Mouse (Mus musculus) testis, adult 2 months (tissue): ENCODE data around the gene Pls3. TPM values are rescaled to one million over a fixed set of nuclear protein-coding genes. Genes with fewer than 3 reads are reported as not detected.
"Not testable (repeated sequence)": the region's sequence is repeated elsewhere in the genome, so short reads cannot be mapped to it uniquely, and the experiment has no call there.

Experiments
- H3K27ac ChIP-seq: fragments of 200-500 bp; 2 replicates; pipeline ENCODE4 v1.5.1; 2012; ENCODE audit warnings: low read depth, low read length; ENCODE audit not compliant: control insufficient read depth, insufficient read depth
- H3K27me3 ChIP-seq: fragments of 200-500 bp; 2 replicates; pipeline ENCODE4 v1.6.1; 2012; ENCODE audit warnings: mild to moderate bottlenecking, low read length, moderate library complexity; ENCODE audit not compliant: control insufficient read depth, insufficient read depth
- H3K36me3 ChIP-seq: fragments of 200-500 bp; 2 replicates; pipeline ENCODE4 v1.6.1; 2012; ENCODE audit warnings: mild to moderate bottlenecking, low read length; ENCODE audit not compliant: control insufficient read depth, insufficient read depth
- H3K4me1 ChIP-seq: fragments of 200-500 bp; 2 replicates; pipeline ENCODE4 v1.6.1; 2012; ENCODE audit warnings: low read length; ENCODE audit not compliant: control insufficient read depth, insufficient read depth
- H3K4me3 ChIP-seq: fragments of 200-500 bp; 2 replicates; pipeline ENCODE4 v1.5.1; 2012; ENCODE audit warnings: low read depth, mild to moderate bottlenecking, low read length, moderate library complexity, mixed read lengths; ENCODE audit not compliant: control insufficient read depth
- CTCF ChIP-seq: fragments of 200-500 bp; IDR thresholded peaks from 2 replicates; pipeline ENCODE4 v1.5.1; 2012; ENCODE audit warnings: low read depth, mild to moderate bottlenecking, inconsistent platforms, low read length, moderate library complexity; ENCODE audit not compliant: control insufficient read depth, insufficient read depth, insufficient replicate concordance
- POLR2A ChIP-seq: fragments of 200-500 bp; IDR thresholded peaks from 2 replicates; pipeline ENCODE4 v1.6.1; 2012; ENCODE audit warnings: low read depth, mild to moderate bottlenecking, inconsistent platforms, low read length, moderate library complexity; ENCODE audit not compliant: control insufficient read depth
- polyA plus RNA-seq: library from polyadenylated mRNA; depleted of rRNA; stranded (reverse); fragments of >200 nt; gene quantifications from 2 replicates; pipeline ENCODE4 v1.2.3, GENCODE M21; 2012

Gene Pls3
- polyA plus RNA-seq, 1 experiment = 3.2 TPM

GRCm38 (mm10) chrX:75764794-75765328 lies 110.1 kb downstream of the Pls3 start:
- no peaks in the 10 kb centered on the region for H3K4me1 ChIP-seq
- H3K4me3 ChIP-seq = no peak overlapping the region; the same call in 1 of the 2 replicates
- H3K27me3 ChIP-seq = no peaks in the 10 kb centered on the region
- H3K36me3 ChIP-seq = no peaks in the 10 kb centered on the region
- H3K27ac ChIP-seq = no peak overlapping the region
- TF ChIP-seq CTCF (no peak), POLR2A (no peak)

GRCm38 (mm10) chrX:75764135-75764793 lies 110.7 kb downstream of the Pls3 start:
- TF ChIP-seq CTCF = no peak
- TF ChIP-seq POLR2A = no peak
- Histone ChIP-seq H3K36me3 (no peaks in the 10 kb centered on the region), H3K27ac (peak overlapping the region; percentile 64), H3K4me1 (no peaks in the 10 kb centered on the region), H3K27me3 (no peaks in the 10 kb centered on the region), H3K4me3 (peak overlapping the region; percentile 79)

DNA sequence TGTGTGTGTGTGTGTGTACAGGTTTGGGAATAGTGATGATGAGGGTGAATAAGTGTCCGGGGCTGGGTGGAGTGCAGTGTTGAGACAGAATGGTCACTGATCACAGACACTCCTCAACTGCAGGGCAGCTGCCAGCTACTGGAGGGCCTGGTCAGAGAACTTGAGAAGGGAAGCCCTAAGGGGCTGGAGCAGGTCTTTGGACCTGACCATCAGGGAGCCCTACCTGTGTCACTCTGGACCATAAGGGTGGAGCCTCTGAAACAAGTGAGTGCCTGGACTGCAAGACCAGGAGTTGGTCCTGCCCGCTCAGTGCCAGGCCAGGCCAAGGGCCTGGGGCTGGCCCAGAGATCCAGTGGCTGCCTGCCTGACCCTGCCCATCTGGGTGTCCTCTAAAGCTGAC lies 115.5 kb downstream of the Pls3 start:
- not testable (repeated sequence) for H3K4me1 ChIP-seq, H3K27me3 ChIP-seq, H3K27ac ChIP-seq, H3K36me3 ChIP-seq, H3K4me3 ChIP-seq

DNA sequence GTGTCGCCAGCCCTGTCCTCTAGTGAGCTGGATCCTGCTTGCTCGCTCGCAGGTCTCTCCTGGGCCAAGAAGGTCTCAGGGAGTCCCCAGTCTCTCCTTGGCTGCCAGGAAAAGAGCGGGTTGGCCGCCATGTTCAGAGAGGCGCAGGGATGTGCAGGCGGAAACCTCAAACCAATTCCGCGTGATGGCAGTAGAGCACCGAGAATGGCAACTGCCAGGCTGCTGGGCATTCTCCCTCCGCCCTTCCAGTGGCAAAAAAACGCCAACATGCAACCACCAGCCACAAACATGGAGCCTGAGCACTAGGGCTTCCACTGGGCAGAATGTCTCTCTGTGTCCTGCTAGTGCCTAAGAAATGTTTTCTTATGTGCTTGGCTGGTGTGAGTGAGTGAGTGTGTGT lies 115.9 kb downstream of the Pls3 start:
- H3K27ac ChIP-seq, H3K36me3 ChIP-seq, H3K27me3 ChIP-seq, H3K4me3 ChIP-seq, H3K4me1 ChIP-seq: not testable (repeated sequence)

GRCm38 (mm10) chrX:75757966-75758365 lies 117.0 kb downstream of the Pls3 start:
- not testable (repeated sequence) for H3K4me1 ChIP-seq, H3K4me3 ChIP-seq, H3K36me3 ChIP-seq, H3K27ac ChIP-seq, H3K27me3 ChIP-seq

DNA sequence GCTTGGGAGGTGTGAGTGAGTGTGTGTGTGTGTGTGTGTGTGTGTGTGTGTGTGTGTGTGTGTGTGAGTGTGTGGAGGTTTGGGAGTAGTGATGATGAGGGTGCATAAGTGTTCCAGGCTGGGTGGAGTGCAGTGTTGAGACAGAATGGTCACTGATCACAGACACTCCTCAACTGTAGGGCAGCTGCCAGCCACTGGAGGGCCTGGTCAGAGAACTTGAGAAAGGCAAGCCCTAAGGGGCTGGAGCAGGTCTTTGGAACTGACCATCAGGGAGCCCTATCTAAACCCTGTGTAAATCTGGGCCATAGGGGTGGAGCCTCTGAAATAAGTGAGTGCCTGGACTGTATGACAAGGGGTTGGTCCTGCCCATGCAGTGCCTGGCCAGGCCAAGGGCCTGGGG lies 120.5 kb downstream of the Pls3 start:
- H3K4me3 ChIP-seq, H3K27me3 ChIP-seq, H3K27ac ChIP-seq, H3K4me1 ChIP-seq, H3K36me3 ChIP-seq: not testable (repeated sequence)

- H3K36me3 ChIP-seq, H3K4me3 ChIP-seq, H3K27me3 ChIP-seq, H3K4me1 ChIP-seq, H3K27ac ChIP-seq: not testable (repeated sequence)
Observed at GRCm38 (mm10) chrX:75750126-75750725, 124.8 kb downstream of the Pls3 start.

DNA sequence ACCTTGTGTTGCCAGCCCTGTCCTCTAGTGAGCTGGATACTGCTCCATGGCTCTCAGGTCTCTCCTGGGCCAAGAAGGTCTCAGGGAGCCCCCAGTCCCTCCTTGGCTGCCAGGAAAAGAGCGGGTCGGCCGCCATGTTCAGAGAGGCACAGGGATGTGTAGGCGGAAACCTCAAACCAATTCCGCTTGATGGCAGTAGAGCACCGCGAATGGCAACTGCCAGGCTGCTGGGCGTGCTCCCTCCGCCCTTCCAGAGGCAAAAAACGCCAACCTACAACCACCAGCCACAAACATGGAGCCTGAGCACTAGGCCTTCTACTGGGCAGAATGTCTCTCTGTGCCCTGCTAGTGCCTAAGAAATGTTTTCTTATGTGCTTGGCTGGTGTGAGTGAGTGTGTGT lies 125.7 kb downstream of the Pls3 start:
- H3K27ac ChIP-seq, H3K4me3 ChIP-seq, H3K36me3 ChIP-seq, H3K4me1 ChIP-seq, H3K27me3 ChIP-seq: not testable (repeated sequence)

DNA sequence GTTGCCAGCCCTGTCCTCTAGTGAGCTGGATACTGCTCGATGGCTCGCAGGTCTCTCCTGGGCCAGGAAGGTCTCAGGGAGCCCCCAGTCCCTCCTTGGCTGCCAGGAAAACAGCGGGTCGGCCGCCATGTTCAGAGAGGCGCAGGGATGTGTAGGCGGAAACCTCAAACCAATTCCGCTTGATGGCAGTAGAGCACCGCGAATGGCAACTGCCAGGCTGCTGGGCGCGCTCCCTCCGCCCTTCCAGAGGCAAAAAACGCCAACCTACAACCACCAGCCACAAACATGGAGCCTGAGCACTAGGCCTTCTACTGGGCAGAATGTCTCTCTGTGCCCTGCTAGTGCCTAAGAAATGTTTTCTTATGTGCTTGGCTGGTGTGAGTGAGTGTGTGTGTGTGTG lies 130.5 kb downstream of the Pls3 start:
- H3K27me3 ChIP-seq, H3K36me3 ChIP-seq, H3K4me1 ChIP-seq, H3K27ac ChIP-seq, H3K4me3 ChIP-seq: not testable (repeated sequence)

- not testable (repeated sequence) for H3K4me3 ChIP-seq, H3K36me3 ChIP-seq, H3K4me1 ChIP-seq, H3K27ac ChIP-seq, H3K27me3 ChIP-seq
Observed at GRCm38 (mm10) chrX:75739464-75739863, 135.5 kb downstream of the Pls3 start.
